Mouse (Mus musculus) olfactory bulb, adult 2 months (tissue): ENCODE data around the gene Gm42957.

Experiments used
- CTCF ChIP-seq: fragments of 200-500 bp; IDR thresholded peaks from 2 replicates; pipeline ENCODE4 v1.5.1; 2012; ENCODE audit warnings: low read depth, mild to moderate bottlenecking, low read length, moderate library complexity; ENCODE audit not compliant: insufficient read depth
- POLR2A ChIP-seq: fragments of 200-500 bp; IDR thresholded peaks from 2 replicates; pipeline ENCODE4 v1.6.1; 2012; ENCODE audit warnings: mild to moderate bottlenecking, low read depth, low read length, moderate library complexity; ENCODE audit not compliant: insufficient read depth

DNA sequence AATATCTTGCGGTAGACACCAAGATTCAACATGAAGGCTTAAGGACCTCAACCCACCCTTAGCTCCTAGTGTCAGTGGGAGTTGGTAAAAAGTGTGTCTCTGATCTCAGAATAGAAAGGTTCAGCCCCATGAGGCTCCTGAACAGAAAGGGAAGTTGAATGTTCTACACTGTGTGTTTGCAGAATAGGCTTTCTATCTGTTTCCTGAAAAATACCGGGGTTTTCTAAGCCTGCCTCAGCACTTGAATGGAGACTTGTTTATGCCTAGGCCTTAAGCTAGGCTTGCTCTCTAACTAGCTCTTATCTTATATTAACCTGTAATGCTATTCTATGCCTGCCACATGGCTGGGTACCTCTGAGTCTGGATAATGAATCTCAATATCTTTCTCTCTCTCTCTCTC lies 25.6 kb downstream of the Gm42957 start:
- TF ChIP-seq CTCF (no peak), POLR2A (no peak)
